Mouse (Mus musculus): ENCODE data around the gene Slmap. TPM values are rescaled to one million over a fixed set of nuclear protein-coding genes. Genes with fewer than 3 reads are reported as not detected.
"Not testable (repeated sequence)": the region's sequence is repeated elsewhere in the genome, so short reads cannot be mapped to it uniquely, and the experiment has no call there.

Slmap gene
- polyA plus RNA-seq, 1 experiment from 2014 or later, result 20.8 TPM

DNA sequence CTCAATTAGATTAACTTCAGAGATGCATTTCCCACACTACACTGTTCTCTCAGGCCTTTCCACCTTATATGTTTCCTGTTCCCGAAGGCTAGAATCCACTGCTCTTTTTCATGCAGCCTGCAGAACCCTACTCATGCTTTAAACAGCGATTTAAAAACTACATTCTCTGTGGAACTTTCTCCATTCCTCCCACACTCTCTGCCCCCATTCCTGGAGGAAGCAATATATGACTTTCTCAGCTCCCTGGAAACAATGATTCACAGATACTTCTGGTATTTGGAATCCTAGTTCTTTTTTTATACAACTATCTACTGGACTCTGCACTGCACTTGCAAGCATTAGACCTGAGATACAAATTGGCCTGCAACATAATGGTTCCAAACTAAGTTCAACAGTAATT lies 11.6 kb downstream of the Slmap start:
- Histone ChIP-seq H3K4me1 (replicated peaks; ENCODE audit: control insufficient read depth, insufficient read depth, low read length) (no peaks in the 10 kb centered on the region), H3K27me3 (ENCODE audit: control insufficient read depth, insufficient read depth, low read length) (no peaks in the 10 kb centered on the region), H3K27ac (ENCODE audit: low read depth, low read length) (no peak overlapping the region), H3K36me3 (ENCODE audit: control insufficient read depth, insufficient read depth, low read length) (no peaks in the 10 kb centered on the region), H3K9ac (ENCODE audit: low read depth, low read length) (no peak overlapping the region), H3K4me2 (replicated peaks; ENCODE audit: low read depth, low read length) (no peak overlapping the region), H3K4me3 (ENCODE audit: low read depth, low read length) (no peak overlapping the region), H3K9me3 (ENCODE audit: control insufficient read depth, low read length) (no peaks in the 10 kb centered on the region)
- no peak for ATAC-seq (ENCODE audit: low FRiP score)
- WGBS, result 91% methylated on average over 2 of the region's 2 CpGs
- no peak for DNase-seq (ENCODE audit: low spot score)

DNA sequence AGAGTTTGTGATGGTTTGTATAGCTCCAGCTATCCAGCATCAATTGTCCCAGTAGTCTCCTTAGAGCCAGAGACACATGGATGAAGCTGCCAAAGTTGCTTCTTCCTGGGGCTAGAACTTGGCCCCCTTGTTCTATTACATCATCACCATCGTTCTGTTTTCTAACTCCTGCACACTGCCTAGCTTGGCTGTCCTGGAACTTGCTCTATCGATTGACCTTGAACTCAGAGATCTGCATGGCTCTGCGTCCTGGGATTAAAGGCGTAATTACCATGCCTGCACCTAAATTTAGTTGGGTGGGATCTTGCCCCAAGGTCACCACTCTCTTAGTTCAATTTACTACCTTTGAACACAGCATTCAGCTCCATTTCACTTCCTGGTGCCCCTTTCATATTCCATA lies 14.9 kb downstream of the Slmap start:
- no peak overlapping the region for H3K4me3 ChIP-seq (ENCODE audit: low read depth, low read length)
- H3K4me2 ChIP-seq (replicated peaks; ENCODE audit: low read depth, low read length), result no peak overlapping the region
- H3K36me3 ChIP-seq (ENCODE audit: control insufficient read depth, insufficient read depth, low read length), result no peaks in the 10 kb centered on the region
- H3K27me3 ChIP-seq (ENCODE audit: control insufficient read depth, insufficient read depth, low read length), result no peaks in the 10 kb centered on the region
- H3K4me1 ChIP-seq (replicated peaks; ENCODE audit: control insufficient read depth, insufficient read depth, low read length), result no peaks in the 10 kb centered on the region
- H3K9ac ChIP-seq (ENCODE audit: low read depth, low read length), result no peak overlapping the region
- H3K9me3 ChIP-seq (ENCODE audit: control insufficient read depth, low read length), result no peaks in the 10 kb centered on the region
- no peak for ATAC-seq (ENCODE audit: low FRiP score)
- no peak for DNase-seq (ENCODE audit: low spot score)
- WGBS, result 98% methylated on average over 4 of the region's 4 CpGs
- H3K27ac ChIP-seq (ENCODE audit: low read depth, low read length), result no peak overlapping the region

DNA sequence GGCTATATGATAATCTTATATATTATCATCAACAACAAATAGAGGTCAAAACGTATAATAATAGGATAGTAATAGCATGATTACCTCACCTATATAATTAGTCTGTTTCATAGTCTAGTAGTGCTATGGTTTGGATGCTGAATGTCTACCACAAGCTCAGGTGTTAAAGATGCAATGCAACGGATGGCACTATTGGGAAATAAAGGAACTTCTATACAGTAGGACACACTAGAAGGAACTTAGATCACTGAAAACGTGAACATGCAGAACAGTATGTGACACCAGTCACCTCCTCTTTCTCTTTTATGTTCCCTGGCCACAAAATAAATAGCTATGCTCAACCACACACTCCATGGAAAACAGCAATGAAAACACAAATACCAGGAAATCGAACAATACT lies 16.9 kb downstream of the Slmap start:
- Histone ChIP-seq H3K9me3 (ENCODE audit: control insufficient read depth, low read length) (no peaks in the 10 kb centered on the region), H3K4me1 (replicated peaks; ENCODE audit: control insufficient read depth, insufficient read depth, low read length) (no peaks in the 10 kb centered on the region), H3K9ac (ENCODE audit: low read depth, low read length) (no peak overlapping the region), H3K4me2 (replicated peaks; ENCODE audit: low read depth, low read length) (no peak overlapping the region), H3K4me3 (ENCODE audit: low read depth, low read length) (no peak overlapping the region), H3K36me3 (ENCODE audit: control insufficient read depth, insufficient read depth, low read length) (no peaks in the 10 kb centered on the region), H3K27ac (ENCODE audit: low read depth, low read length) (no peak overlapping the region), H3K27me3 (ENCODE audit: control insufficient read depth, insufficient read depth, low read length) (no peaks in the 10 kb centered on the region)
- 90% methylated on average over 4 of the region's 4 CpGs for WGBS
- ATAC-seq (ENCODE audit: low FRiP score) (no peak), DNase-seq (ENCODE audit: low spot score) (no peak)

DNA sequence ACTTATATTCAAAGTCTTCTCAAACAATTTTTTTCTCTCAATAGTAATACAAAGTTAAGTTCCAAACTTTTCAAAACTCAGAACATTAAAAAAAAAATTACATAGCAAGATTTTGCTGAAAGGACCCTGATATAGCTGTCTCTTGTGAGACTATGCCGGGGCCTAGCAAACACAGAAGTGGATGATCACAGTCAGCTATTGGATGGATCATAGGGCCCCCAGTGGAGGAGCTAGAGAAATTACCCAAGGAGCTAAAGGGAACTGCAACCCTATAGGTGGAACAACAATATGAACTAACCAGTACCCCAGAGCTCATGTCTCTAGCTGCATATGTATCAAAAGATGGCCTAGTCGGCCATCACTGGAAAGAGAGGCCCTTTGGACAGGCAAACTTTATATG lies 18.5 kb downstream of the Slmap start:
- not testable (repeated sequence) for ATAC-seq (ENCODE audit: low FRiP score); H3K4me2 ChIP-seq (replicated peaks; ENCODE audit: low read depth, low read length); H3K9ac ChIP-seq (ENCODE audit: low read depth, low read length); H3K36me3 ChIP-seq (ENCODE audit: control insufficient read depth, insufficient read depth, low read length); H3K27me3 ChIP-seq (ENCODE audit: control insufficient read depth, insufficient read depth, low read length); H3K4me1 ChIP-seq (replicated peaks; ENCODE audit: control insufficient read depth, insufficient read depth, low read length); DNase-seq (ENCODE audit: low spot score); H3K9me3 ChIP-seq (ENCODE audit: control insufficient read depth, low read length); H3K4me3 ChIP-seq (ENCODE audit: low read depth, low read length); H3K27ac ChIP-seq (ENCODE audit: low read depth, low read length)
- 88% methylated on average over 2 of the region's 2 CpGs for WGBS

DNA sequence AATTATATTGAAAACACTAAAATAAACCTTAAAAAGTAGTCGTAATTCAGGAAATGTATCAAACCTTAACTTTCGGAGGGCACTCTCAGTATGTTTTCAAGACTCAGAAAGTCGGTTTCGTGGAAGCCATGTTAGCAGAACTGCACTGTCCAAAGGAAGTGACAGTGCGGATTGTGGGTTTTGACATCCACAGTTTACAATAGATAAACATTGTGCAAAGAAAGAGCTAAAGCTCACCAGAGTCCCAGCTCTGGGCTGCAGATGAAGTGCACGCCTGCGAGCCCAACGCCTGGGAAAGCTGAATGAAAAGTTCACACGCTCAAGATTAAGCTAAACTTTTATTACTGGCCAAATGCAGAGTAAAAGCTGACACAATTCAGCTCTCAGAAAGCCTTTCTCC lies 18.9 kb downstream of the Slmap start:
- no peaks in the 10 kb centered on the region for H3K4me1 ChIP-seq (replicated peaks; ENCODE audit: control insufficient read depth, insufficient read depth, low read length)
- WGBS, result 92% methylated on average over 9 of the region's 9 CpGs
- no peaks in the 10 kb centered on the region for H3K27me3 ChIP-seq (ENCODE audit: control insufficient read depth, insufficient read depth, low read length)
- ATAC-seq (ENCODE audit: low FRiP score) (no peak), DNase-seq (ENCODE audit: low spot score) (no peak)
- H3K36me3 ChIP-seq (ENCODE audit: control insufficient read depth, insufficient read depth, low read length), result no peaks in the 10 kb centered on the region
- no peaks in the 10 kb centered on the region for H3K9me3 ChIP-seq (ENCODE audit: control insufficient read depth, low read length)
- H3K4me2 ChIP-seq (replicated peaks; ENCODE audit: low read depth, low read length), result no peak overlapping the region
- H3K9ac ChIP-seq (ENCODE audit: low read depth, low read length), result no peak overlapping the region
- H3K27ac ChIP-seq (ENCODE audit: low read depth, low read length), result no peak overlapping the region
- no peak overlapping the region for H3K4me3 ChIP-seq (ENCODE audit: low read depth, low read length)

DNA sequence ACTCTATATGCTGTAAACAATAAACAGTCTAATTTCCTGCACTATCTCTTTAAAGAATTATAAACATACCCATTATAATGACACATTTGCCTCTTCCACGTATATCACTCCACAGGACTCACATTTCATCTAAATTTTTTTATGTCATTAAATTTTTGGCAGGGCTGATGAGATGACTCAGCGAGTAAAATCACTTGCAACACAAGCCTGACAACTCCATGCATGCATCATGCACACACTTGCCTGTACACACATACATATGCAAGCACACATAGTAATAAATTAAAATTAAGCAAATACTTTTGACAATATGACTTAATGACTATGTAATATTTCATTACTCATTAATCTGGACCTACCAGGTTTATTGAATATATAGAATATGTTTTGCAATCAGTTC lies 24.2 kb downstream of the Slmap start:
- DNase-seq (ENCODE audit: low spot score) (no peak), ATAC-seq (ENCODE audit: low FRiP score) (no peak)
- H3K27ac ChIP-seq (ENCODE audit: low read depth, low read length), result no peak overlapping the region
- no peak overlapping the region for H3K4me3 ChIP-seq (ENCODE audit: low read depth, low read length)
- H3K36me3 ChIP-seq (ENCODE audit: control insufficient read depth, insufficient read depth, low read length), result no peaks in the 10 kb centered on the region
- H3K4me1 ChIP-seq (replicated peaks; ENCODE audit: control insufficient read depth, insufficient read depth, low read length), result no peaks in the 10 kb centered on the region
- no peaks in the 10 kb centered on the region for H3K27me3 ChIP-seq (ENCODE audit: control insufficient read depth, insufficient read depth, low read length)
- 92% methylated on average over 2 of the region's 2 CpGs for WGBS
- no peak overlapping the region for H3K4me2 ChIP-seq (replicated peaks; ENCODE audit: low read depth, low read length)
- H3K9ac ChIP-seq (ENCODE audit: low read depth, low read length), result no peak overlapping the region
- H3K9me3 ChIP-seq (ENCODE audit: control insufficient read depth, low read length), result no peaks in the 10 kb centered on the region

DNA sequence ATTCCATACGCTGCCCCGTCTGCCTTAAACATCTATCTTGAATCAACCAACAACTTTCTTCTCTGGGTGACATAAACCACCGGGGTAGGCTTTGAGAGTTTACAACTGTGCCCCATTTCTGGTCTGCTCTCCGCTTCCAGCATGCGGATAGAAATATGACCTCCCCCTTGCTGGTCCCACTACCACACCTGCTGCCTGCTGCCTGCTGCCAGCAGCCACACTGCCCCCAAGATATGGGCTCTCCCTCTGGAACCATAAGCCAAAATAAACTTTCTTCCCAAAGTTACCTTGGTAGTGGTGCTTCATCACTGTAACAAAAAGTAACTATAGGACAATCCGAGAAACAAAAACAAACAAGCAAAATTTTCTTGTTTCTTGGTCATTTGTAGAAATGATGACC lies 26.6 kb downstream of the Slmap start:
- ATAC-seq (ENCODE audit: low FRiP score), result no peak
- Histone ChIP-seq H3K27ac (ENCODE audit: low read depth, low read length) (no peak overlapping the region), H3K9me3 (ENCODE audit: control insufficient read depth, low read length) (no peaks in the 10 kb centered on the region), H3K4me1 (replicated peaks; ENCODE audit: control insufficient read depth, insufficient read depth, low read length) (no peaks in the 10 kb centered on the region), H3K27me3 (ENCODE audit: control insufficient read depth, insufficient read depth, low read length) (no peaks in the 10 kb centered on the region), H3K9ac (ENCODE audit: low read depth, low read length) (no peak overlapping the region), H3K36me3 (ENCODE audit: control insufficient read depth, insufficient read depth, low read length) (no peaks in the 10 kb centered on the region), H3K4me2 (replicated peaks; ENCODE audit: low read depth, low read length) (no peak overlapping the region), H3K4me3 (ENCODE audit: low read depth, low read length) (no peak overlapping the region)
- 91% methylated on average over 6 of the region's 6 CpGs for WGBS
- no peak for DNase-seq (ENCODE audit: low spot score)

DNA sequence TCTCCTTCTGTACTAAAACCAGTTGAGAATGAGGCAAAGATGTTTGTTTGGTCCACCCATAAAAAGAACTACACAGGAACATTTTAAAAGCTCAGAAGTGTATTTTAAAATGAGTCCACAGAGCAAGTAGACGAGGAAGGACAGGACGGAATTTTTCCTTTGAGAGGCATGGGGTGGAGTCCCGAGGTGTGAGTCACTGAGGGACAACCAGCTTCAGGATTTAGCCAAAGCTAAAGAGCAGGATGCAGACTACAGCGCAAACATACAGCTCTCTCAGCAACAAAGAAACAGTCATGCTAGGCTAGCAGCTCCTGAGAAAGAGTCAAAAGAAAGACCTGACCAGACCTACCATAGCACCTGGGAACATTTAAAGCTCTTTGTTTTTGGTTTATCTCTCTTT lies 27.4 kb downstream of the Slmap start:
- ATAC-seq (ENCODE audit: low FRiP score), result no peak
- no peaks in the 10 kb centered on the region for H3K36me3 ChIP-seq (ENCODE audit: control insufficient read depth, insufficient read depth, low read length)
- no peak overlapping the region for H3K4me3 ChIP-seq (ENCODE audit: low read depth, low read length)
- no peak overlapping the region for H3K9ac ChIP-seq (ENCODE audit: low read depth, low read length)
- no peaks in the 10 kb centered on the region for H3K4me1 ChIP-seq (replicated peaks; ENCODE audit: control insufficient read depth, insufficient read depth, low read length)
- 92% methylated on average over 4 of the region's 4 CpGs for WGBS
- DNase-seq (ENCODE audit: low spot score), result no peak
- H3K27me3 ChIP-seq (ENCODE audit: control insufficient read depth, insufficient read depth, low read length), result no peaks in the 10 kb centered on the region
- no peaks in the 10 kb centered on the region for H3K9me3 ChIP-seq (ENCODE audit: control insufficient read depth, low read length)
- H3K27ac ChIP-seq (ENCODE audit: low read depth, low read length), result no peak overlapping the region
- H3K4me2 ChIP-seq (replicated peaks; ENCODE audit: low read depth, low read length), result no peak overlapping the region

DNA sequence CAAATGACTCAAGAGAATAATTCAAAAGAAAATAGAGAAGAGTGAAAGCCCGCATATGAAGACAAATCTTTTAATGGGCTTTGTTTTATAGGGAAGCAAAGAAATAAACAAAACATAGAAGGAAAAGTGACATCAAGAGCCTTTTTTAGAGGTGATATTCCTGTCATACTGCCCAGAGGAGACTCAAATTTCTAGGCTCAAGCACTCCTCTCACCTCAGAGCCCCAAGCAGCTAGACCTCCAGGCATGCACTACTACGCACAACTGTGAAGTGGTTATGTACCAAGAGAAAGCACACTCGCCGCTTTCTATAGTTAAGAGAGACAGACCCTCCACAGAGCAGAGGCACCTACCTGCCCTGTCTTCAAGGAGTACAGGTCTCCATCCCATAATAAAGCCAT lies 30.2 kb downstream of the Slmap start:
- Histone ChIP-seq H3K9ac (ENCODE audit: low read depth, low read length) (no peak overlapping the region), H3K4me1 (replicated peaks; ENCODE audit: control insufficient read depth, insufficient read depth, low read length) (no peaks in the 10 kb centered on the region), H3K36me3 (ENCODE audit: control insufficient read depth, insufficient read depth, low read length) (no peaks in the 10 kb centered on the region), H3K4me3 (ENCODE audit: low read depth, low read length) (no peak overlapping the region), H3K4me2 (replicated peaks; ENCODE audit: low read depth, low read length) (no peak overlapping the region), H3K27ac (ENCODE audit: low read depth, low read length) (no peak overlapping the region), H3K9me3 (ENCODE audit: control insufficient read depth, low read length) (no peaks in the 10 kb centered on the region), H3K27me3 (ENCODE audit: control insufficient read depth, insufficient read depth, low read length) (no peaks in the 10 kb centered on the region)
- 94% methylated on average over 4 of the region's 4 CpGs for WGBS
- ATAC-seq (ENCODE audit: low FRiP score), result no peak
- no peak for DNase-seq (ENCODE audit: low spot score)

Data from hindbrain, embryonic 11.5 days (tissue).